Mouse (Mus musculus): ENCODE results near the gene Cfap299. TPM values are rescaled to one million over a fixed set of nuclear protein-coding genes. Genes with fewer than 3 reads are reported as not detected.

The Cfap299 gene
- total RNA-seq, 4 experiments from 2014 or later, result not detected

- no peak for DNase-seq
Measured at GRCm38 (mm10) chr5:98651049-98651448, 321.9 kb downstream of the Cfap299 start.

- DNase-seq, result no peak
Measured at GRCm38 (mm10) chr5:98688254-98688653, 359.1 kb downstream of the Cfap299 start.

- no peak for DNase-seq
Measured at GRCm38 (mm10) chr5:98692070-98692469, 363.0 kb downstream of the Cfap299 start.

- DNase-seq, result no peak
Measured at GRCm38 (mm10) chr5:98696336-98696735, 367.2 kb downstream of the Cfap299 start.

- DNase-seq, result no peak
Measured at GRCm38 (mm10) chr5:98703963-98704362, 374.9 kb downstream of the Cfap299 start.

- no peak for DNase-seq
Measured at GRCm38 (mm10) chr5:98706597-98706996, 377.5 kb downstream of the Cfap299 start.

GRCm38 (mm10) chr5:98715392-98715791 lies 386.3 kb downstream of the Cfap299 start:
- no peak for DNase-seq

GRCm38 (mm10) chr5:98732157-98733009 lies 403.3 kb downstream of the Cfap299 start:
- DNase-seq, result no peak

- DNase-seq, result no peak
Measured at GRCm38 (mm10) chr5:98733010-98733399, 403.9 kb downstream of the Cfap299 start.

- no peak for DNase-seq
Measured at GRCm38 (mm10) chr5:98761858-98762652, 433.0 kb downstream of the Cfap299 start.

GRCm38 (mm10) chr5:98778588-98778987 lies 449.5 kb downstream of the Cfap299 start:
- no peak for DNase-seq

- no peak for DNase-seq
Measured at GRCm38 (mm10) chr5:98782066-98782465, 453.0 kb downstream of the Cfap299 start.

- no peak for DNase-seq
Measured at GRCm38 (mm10) chr5:98787735-98788134, 458.6 kb downstream of the Cfap299 start.

GRCm38 (mm10) chr5:98788568-98788967 lies 459.5 kb downstream of the Cfap299 start:
- DNase-seq, result no peak

GRCm38 (mm10) chr5:98790894-98791607 lies 461.9 kb downstream of the Cfap299 start:
- DNase-seq, result no peak

GRCm38 (mm10) chr5:98801495-98801894 lies 472.4 kb downstream of the Cfap299 start:
- DNase-seq, result no peak

- DNase-seq, result no peak
Measured at GRCm38 (mm10) chr5:98804761-98805160, 475.7 kb downstream of the Cfap299 start.

- DNase-seq, result no peak
Measured at GRCm38 (mm10) chr5:98806492-98806891, 477.4 kb downstream of the Cfap299 start.

GRCm38 (mm10) chr5:98807022-98807421 lies 477.9 kb downstream of the Cfap299 start:
- DNase-seq, result no peak

- DNase-seq, result no peak
Measured at GRCm38 (mm10) chr5:98807953-98808352, 478.8 kb downstream of the Cfap299 start.

GRCm38 (mm10) chr5:98812380-98812779 lies 483.3 kb downstream of the Cfap299 start:
- no peak for DNase-seq

GRCm38 (mm10) chr5:98815269-98815668 lies 486.2 kb downstream of the Cfap299 start:
- DNase-seq, result no peak

GRCm38 (mm10) chr5:98833760-98834159 lies 504.7 kb downstream of the Cfap299 start:
- DNase-seq, result no peak

Measured in adrenal gland, adult 8-10 months (tissue).